Mouse (Mus musculus) hindbrain, postnatal 0 days (tissue): ENCODE measurements at regions not wholly inside any gene's neighbourhood (a gene's known extent, or its start where the extent isn't known, plus 50 kb on each side); places are given as distances from the start of the nearest gene placed in this dataset.

Source experiments
- ATAC-seq: fragments of 200-750 bp; cut with Nextera tagmentation; 2 replicates; pipeline ENCODE4 v1.8.0; 2017; ENCODE audit warnings: mild to moderate bottlenecking, moderate TSS enrichment, moderate library complexity
- DNase-seq: peaks from one replicate; pipeline ENCODE4 v3.0.0-alpha.2; 2015; ENCODE audit warnings: low spot score
- H3K27ac ChIP-seq: fragments of 300-500 bp; sonication (generic); 2 replicates; pipeline ENCODE4 v1.5.1; 2014; ENCODE audit warnings: mild to moderate bottlenecking
- H3K27me3 ChIP-seq: fragments of 300-500 bp; sonication (generic); 2 replicates; pipeline ENCODE4 v1.6.1; 2014; ENCODE audit warnings: low read length, mixed read lengths; ENCODE audit not compliant: insufficient read depth
- H3K36me3 ChIP-seq: fragments of 300-500 bp; sonication (generic); 2 replicates; pipeline ENCODE4 v1.6.1; 2014; ENCODE audit warnings: low read length, mixed read lengths; ENCODE audit not compliant: insufficient read depth
- H3K4me1 ChIP-seq: fragments of 300-500 bp; sonication (generic); 2 replicates; pipeline ENCODE4 v1.6.1; 2014; ENCODE audit warnings: antibody characterized with exemption, low read length, mixed read lengths; ENCODE audit not compliant: insufficient read depth
- H3K4me2 ChIP-seq: fragments of 300-500 bp; sonication (generic); 2 replicates; pipeline ENCODE4 v1.6.1; 2014; ENCODE audit warnings: low read depth, mild to moderate bottlenecking, low read length, moderate library complexity, mixed read lengths
- H3K4me3 ChIP-seq: fragments of 300-500 bp; sonication (generic); 2 replicates; pipeline ENCODE4 v1.5.1; 2014; ENCODE audit warnings: low read length
- H3K9ac ChIP-seq: fragments of 300-500 bp; sonication (generic); replicated peaks from 2 replicates; pipeline ENCODE4 v1.6.1; 2014; ENCODE audit warnings: mild to moderate bottlenecking, low read length, moderate library complexity, mixed read lengths
- H3K9me3 ChIP-seq: fragments of 300-500 bp; sonication (generic); 2 replicates; pipeline ENCODE4 v1.6.1; 2016; ENCODE audit warnings: low read length, mixed read lengths
- CTCF ChIP-seq: IDR thresholded peaks from 2 replicates; pipeline ENCODE4 v1.5.1; 2016; ENCODE audit warnings: antibody characterized with exemption, control low read depth, low read depth
- WGBS: fragments of 180-500 bp; shearing (Covaris S2); extraction: QIAGEN DNeasy Blood & Tissue Kit; methylation state at CpG from one replicate; pipeline ENCODE4 v1.1.7; 2014; 5-methylcytosine and 5-hydroxymethylcytosine counted together

DNA sequence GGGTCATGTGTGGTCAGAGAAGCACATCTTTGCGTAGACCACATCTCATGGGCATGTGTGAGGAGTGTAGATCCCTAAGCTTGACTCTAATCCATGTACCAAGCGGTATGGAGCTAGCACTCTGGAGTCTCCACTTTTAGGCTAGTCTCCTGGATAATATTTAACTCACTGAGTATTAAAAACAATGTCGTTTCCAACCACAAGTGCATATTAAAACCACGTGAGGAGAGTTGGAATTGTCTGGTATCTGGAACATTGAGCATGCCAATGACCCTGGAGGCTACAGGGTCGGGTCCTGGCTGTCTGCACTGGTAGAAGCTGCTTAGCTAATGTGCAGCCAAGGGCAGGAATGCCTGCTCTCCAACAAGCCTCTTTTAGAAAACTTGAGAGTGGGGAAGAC, 391.2 kb downstream of the Mllt3 start:
- 83% methylated on average over 5 of the region's 5 CpGs for WGBS

DNA sequence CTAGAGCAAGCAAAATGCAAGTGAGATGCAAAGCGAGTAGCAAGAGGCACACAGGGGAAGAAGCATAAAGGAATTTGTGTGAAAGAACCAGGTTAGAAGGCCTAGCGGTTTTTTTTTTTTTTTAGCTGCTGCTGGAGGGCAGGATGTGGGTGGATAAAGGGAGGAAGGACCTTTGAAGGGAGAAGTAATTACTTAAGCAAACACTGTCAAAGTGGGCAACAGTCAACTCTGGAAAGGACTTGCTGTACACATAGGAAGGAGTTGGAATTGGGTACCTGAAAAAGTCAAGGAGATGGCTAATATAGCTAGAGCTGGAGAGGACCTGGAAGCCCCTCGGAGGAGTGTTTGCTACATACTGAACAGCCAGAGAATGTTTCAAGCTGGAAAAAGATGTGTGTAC, 391.6 kb downstream of the Mllt3 start:
- H3K9ac ChIP-seq: no peak overlapping the region
- 87% methylated on average over 3 of the region's 3 CpGs for WGBS
- H3K9me3 ChIP-seq: no peaks in the 10 kb centered on the region
- no peaks in the 10 kb centered on the region for H3K27me3 ChIP-seq
- H3K4me3 ChIP-seq: no peak overlapping the region
- H3K4me2 ChIP-seq: no peak overlapping the region
- no peaks in the 10 kb centered on the region for H3K36me3 ChIP-seq
- TF ChIP-seq CTCF: no peak
- ATAC-seq (no peak), DNase-seq (no peak)
- no peak overlapping the region for H3K27ac ChIP-seq
- H3K4me1 ChIP-seq: peaks cover 5% of the 10 kb centered on the region; the same call in 1 of the 2 replicates

More for the DNA sequence above, 391.2 kb downstream of the Mllt3 start:
- peaks cover 5% of the 10 kb centered on the region; the same call in 1 of the 2 replicates for H3K4me1 ChIP-seq
- H3K27ac ChIP-seq: no peak overlapping the region
- no peak overlapping the region for H3K4me2 ChIP-seq
- H3K36me3 ChIP-seq: no peaks in the 10 kb centered on the region
- ATAC-seq (no peak), DNase-seq (no peak)
- no peak overlapping the region for H3K9ac ChIP-seq
- no peaks in the 10 kb centered on the region for H3K27me3 ChIP-seq
- no peaks in the 10 kb centered on the region for H3K9me3 ChIP-seq
- no peak overlapping the region for H3K4me3 ChIP-seq
- TF ChIP-seq CTCF: no peak

DNA sequence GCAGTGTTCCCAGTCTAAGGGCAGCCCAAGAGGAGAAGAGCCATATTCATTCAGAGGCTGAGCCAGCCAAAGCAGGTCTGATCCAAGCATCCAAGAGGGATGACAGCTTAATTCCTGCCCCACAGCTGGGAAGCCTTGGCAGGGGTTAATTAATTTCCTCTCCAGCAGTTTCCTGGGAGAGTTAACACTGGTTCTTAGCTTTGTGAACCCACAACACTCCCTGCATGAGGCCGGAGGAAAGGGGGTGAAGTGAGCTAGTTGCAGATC, 394.9 kb downstream of the Mllt3 start:
- no peaks in the 10 kb centered on the region for H3K36me3 ChIP-seq
- peaks cover 5% of the 10 kb centered on the region; the same call in 1 of the 2 replicates for H3K4me1 ChIP-seq
- no peaks in the 10 kb centered on the region for H3K9me3 ChIP-seq
- no peak overlapping the region for H3K27ac ChIP-seq
- no peak overlapping the region for H3K4me2 ChIP-seq
- H3K9ac ChIP-seq: no peak overlapping the region
- H3K4me3 ChIP-seq: no peak overlapping the region
- 24% methylated on average over 1 of the region's 1 CpGs for WGBS
- no peaks in the 10 kb centered on the region for H3K27me3 ChIP-seq
- no peak for DNase-seq
- no peak for ATAC-seq
- no peak for TF ChIP-seq CTCF

DNA sequence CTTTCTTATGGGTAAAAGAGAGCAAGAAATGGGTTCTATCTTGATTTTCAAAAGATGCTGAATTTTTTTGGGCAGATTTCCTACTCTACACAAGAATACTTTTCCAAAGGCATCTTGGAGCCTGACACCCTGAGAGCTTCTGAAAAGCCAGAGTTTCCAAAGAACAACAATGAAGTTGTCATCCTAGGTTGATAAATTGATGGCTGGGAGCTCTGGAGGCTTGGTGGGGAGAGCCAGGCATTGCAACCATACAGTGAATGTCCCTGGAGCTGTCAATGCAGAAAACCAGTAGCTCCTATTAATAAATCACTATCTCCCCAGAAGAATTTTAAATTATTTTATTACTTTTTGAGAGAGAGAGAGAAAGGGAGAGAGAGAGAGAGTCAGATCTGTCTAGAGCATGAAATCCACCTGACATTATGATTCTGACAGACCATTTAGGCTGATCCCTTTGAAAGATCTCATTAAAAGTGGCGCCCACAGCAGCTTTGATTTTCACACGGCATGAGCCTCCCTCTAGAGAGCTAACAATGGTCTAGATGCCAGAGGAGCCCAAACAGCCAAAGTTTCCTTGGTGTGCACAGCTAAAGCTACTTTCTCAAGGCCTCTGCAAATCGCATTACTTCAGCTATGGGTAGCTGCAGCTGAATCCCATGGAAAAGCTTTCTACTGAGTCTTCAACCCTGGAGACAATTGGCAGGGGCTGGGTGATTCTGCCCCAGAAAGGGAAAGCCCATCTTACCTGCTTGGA, 395.4 kb downstream of the Mllt3 start:
- no peaks in the 10 kb centered on the region for H3K27me3 ChIP-seq
- WGBS: 23% methylated on average over 3 of the region's 3 CpGs
- no peak overlapping the region for H3K27ac ChIP-seq
- ATAC-seq: no peak
- no peak overlapping the region for H3K9ac ChIP-seq
- H3K9me3 ChIP-seq: no peaks in the 10 kb centered on the region
- no peak overlapping the region for H3K4me3 ChIP-seq
- no peak overlapping the region for H3K4me2 ChIP-seq
- H3K4me1 ChIP-seq: peaks cover 5% of the 10 kb centered on the region; the same call in 1 of the 2 replicates
- no peaks in the 10 kb centered on the region for H3K36me3 ChIP-seq
- no peak for DNase-seq
- no peak for TF ChIP-seq CTCF

DNA sequence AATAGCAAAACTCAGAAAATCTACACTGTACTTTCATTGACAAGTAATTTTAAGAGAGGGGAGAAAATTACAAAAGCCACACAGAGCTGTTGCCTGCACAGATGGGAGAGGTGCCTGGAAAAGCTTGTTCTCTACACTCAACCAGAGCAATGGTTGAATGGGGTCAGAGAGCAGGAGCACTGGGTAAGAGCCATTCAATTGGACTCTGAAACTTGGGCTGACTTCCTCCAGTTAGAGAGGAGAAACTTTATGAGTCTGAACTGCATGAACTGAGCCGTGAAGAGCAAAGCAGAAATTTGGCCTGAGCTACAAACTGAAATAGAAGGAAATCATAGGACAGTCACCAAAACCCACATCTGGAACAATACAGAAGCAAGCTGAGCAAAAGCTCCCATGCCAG, 380.8 kb upstream of the Slc24a2 start:
- no peaks in the 10 kb centered on the region for H3K27me3 ChIP-seq
- no peaks in the 10 kb centered on the region for H3K36me3 ChIP-seq
- WGBS: 93% methylated on average over 1 of the region's 1 CpGs
- H3K4me2 ChIP-seq: no peak overlapping the region
- H3K4me1 ChIP-seq: no peaks in the 10 kb centered on the region
- ATAC-seq (no peak), DNase-seq (no peak)
- H3K27ac ChIP-seq: no peak overlapping the region
- no peak for TF ChIP-seq CTCF
- no peak overlapping the region for H3K9ac ChIP-seq
- no peak overlapping the region for H3K4me3 ChIP-seq
- no peaks in the 10 kb centered on the region for H3K9me3 ChIP-seq

DNA sequence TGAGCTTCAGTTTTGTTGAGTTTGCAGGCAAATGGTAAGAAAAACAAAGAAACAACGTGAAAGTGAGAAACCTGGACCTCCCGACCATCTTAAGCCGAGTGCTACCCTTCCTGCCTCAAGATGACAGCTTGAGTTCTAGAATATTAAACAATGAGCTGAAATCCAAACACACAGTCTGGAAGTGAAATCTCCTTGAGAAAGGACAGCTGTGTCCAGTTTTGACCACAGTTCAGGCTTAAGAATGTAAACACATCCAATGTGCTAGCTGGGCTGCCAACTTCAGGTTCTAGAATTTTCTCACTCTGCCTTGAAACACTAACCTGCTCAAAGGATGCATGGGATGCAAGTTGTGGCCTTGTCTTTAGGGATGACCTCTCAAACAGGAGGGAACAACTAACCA, 363.4 kb upstream of the Slc24a2 start:
- ATAC-seq: no peak
- no peaks in the 10 kb centered on the region for H3K36me3 ChIP-seq
- H3K4me3 ChIP-seq: no peak overlapping the region
- 84% methylated on average over 3 of the region's 3 CpGs for WGBS
- no peaks in the 10 kb centered on the region for H3K9me3 ChIP-seq
- no peaks in the 10 kb centered on the region for H3K27me3 ChIP-seq
- H3K4me2 ChIP-seq: no peak overlapping the region
- H3K9ac ChIP-seq: no peak overlapping the region
- DNase-seq: no peak
- no peak for TF ChIP-seq CTCF
- H3K4me1 ChIP-seq: no peaks in the 10 kb centered on the region
- no peak overlapping the region for H3K27ac ChIP-seq

DNA sequence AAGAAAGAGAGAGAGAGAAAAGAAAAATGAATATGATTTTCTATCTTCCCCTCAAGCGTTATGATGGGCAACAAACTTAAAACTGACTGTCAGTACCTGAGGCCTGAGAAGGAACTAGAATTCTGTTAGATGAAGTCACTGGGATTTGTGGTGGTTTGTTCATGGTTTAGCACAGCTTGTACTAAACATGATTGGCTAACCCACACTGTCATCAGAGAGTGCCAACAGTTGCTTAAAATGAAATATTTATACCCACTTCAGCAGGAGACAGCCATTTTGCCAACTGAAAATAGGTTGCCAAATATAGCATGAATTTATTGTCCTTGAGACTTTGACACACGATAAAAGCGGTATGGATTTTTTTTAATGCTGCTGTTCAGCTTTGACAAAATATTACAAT, 360.5 kb upstream of the Slc24a2 start:
- Histone ChIP-seq H3K9ac (no peak overlapping the region), H3K27me3 (no peaks in the 10 kb centered on the region), H3K4me2 (no peak overlapping the region), H3K4me3 (no peak overlapping the region), H3K27ac (no peak overlapping the region), H3K4me1 (no peaks in the 10 kb centered on the region), H3K36me3 (no peaks in the 10 kb centered on the region), H3K9me3 (no peaks in the 10 kb centered on the region)
- TF ChIP-seq CTCF: no peak
- ATAC-seq (no peak), DNase-seq (no peak)
- 87% methylated on average over 3 of the region's 3 CpGs for WGBS
